Mouse (Mus musculus): ENCODE measurements around the gene Adprhl2.

Gene Adprhl2

DNA sequence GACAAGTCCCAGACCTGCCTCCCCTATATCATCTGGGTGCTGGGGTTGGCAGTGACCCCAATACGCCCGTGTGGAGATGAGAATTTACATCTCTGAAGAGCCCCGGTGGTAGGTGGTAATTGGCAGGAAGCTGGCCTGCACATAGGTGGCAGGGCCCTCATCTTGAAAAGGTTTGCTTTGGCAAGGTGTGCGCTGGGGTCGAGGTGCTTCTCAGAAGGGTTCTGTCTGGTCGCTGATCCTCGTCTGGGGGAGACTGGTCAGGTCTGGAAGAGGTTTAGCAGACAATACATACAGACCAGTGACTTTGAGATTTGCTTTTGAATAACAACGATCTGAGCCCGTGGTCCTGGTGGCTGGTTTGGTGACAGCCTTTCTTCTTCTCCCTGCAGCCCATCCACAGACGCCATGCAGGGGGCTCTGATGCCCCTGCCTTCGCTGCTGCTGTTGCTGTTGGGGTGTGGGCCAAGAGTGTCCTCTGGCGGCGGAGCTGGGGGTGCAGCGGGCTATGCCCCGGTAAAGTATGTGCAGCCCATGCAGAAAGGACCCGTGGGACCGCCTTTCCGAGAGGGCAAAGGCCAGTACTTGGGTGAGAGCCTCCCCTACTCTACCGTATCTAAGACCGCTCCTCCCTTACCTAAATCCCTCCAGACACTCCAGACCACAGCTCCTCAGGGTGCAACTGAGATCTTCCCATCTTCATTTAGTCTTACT lies 12.1 kb downstream of the Adprhl2 start:
- no peak for ATAC-seq (ENCODE audit: insufficient number of reproducible peaks, low FRiP score, low TSS enrichment)

- no peak for ATAC-seq (ENCODE audit: insufficient number of reproducible peaks, low FRiP score, low TSS enrichment)
Observed at GRCm38 (mm10) chr4:126306827-126307226, 14.7 kb downstream of the Adprhl2 start.

- ATAC-seq (ENCODE audit: insufficient number of reproducible peaks, low FRiP score, low TSS enrichment) = no peak
Observed at GRCm38 (mm10) chr4:126306058-126306457, 15.4 kb downstream of the Adprhl2 start.

- no peak for ATAC-seq (ENCODE audit: insufficient number of reproducible peaks, low FRiP score, low TSS enrichment)
Observed at GRCm38 (mm10) chr4:126305428-126305827, 16.1 kb downstream of the Adprhl2 start.

DNA sequence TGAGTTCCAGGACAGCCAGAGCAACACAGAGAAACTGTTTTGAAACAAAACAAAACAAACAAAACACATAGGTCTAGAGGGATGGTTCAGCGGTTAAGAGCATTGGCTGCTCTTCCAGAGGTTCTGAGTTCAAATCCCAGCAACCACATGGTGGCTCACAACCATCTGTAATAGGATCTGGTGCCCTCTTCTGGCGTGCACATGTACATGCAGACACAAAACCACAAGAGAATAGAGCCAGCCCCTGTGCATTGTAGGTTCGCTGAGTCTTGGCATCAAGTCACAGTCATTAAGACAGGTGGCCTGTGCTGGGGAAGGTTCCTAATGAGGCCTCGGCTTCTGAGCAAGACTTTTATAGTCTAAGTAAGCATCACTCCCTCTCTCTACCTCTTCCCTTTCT lies 17.6 kb downstream of the Adprhl2 start:
- no peak for ATAC-seq (ENCODE audit: insufficient number of reproducible peaks, low FRiP score, low TSS enrichment)

DNA sequence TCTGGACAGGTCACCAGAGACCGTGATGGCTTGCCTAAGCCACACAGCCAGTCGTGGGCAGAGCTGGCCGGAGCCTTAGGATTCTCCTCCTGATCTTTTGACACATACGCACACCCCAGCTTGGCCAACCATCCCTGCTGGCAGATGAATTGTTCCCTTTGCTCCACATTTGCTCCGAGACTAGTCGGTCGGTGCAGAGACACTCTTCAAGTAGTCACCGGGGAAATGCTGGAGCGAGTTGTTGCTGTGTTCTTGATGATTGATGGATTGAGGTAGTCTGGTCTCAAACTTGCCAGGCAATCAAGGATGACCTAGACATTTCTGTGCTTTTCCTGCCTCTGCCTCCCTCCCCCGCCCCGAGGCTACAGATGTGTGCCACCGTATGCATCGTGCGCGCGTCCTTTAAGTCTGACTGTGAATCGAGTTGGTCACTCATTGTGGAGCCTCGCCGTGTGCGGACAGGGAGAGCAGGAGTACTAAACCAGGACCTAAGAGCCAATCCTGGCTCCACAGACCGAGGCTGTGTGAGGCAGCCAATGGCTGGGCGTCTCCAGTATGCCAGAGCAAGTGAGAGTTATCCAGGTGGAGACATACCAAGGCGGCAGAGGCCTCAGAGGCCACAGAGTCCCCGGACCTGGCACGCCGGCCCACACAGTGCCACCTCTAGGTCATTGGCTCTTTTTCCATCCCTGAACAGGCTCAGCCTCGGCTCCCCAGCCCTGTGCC lies 19.8 kb downstream of the Adprhl2 start:
- peak; percentile 69 for ATAC-seq (ENCODE audit: insufficient number of reproducible peaks, low FRiP score, low TSS enrichment)

- ATAC-seq (ENCODE audit: insufficient number of reproducible peaks, low FRiP score, low TSS enrichment) = no peak
Observed at GRCm38 (mm10) chr4:126300916-126301583, 20.5 kb downstream of the Adprhl2 start.

GRCm38 (mm10) chr4:126296617-126297101 lies 24.8 kb downstream of the Adprhl2 start:
- peak; percentile 61; the same call in 1 of the 2 replicates for ATAC-seq (ENCODE audit: insufficient number of reproducible peaks, low FRiP score, low TSS enrichment)

- no peak for ATAC-seq (ENCODE audit: insufficient number of reproducible peaks, low FRiP score, low TSS enrichment)
Observed at GRCm38 (mm10) chr4:126295937-126296336, 25.6 kb downstream of the Adprhl2 start.

DNA sequence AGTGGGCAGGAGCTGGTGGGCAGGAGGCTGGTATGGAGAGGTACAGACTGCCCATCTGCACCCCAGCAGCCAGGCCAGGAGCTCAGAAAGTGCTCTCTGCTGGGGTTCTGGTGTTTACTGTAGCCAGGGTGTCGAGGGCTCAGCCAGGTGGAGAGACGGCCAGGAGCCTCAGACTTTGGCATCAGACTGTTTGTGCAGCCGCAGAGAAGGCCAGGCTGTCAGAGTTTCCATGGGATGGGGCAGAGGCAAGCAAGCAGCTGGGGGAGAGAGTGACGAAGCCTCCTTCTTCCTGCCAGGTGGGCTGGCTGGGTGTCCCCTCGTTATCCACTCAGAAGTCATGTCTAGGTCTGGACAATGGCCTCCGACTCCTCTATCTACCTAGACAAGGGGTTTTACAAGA lies 26.4 kb downstream of the Adprhl2 start:
- ATAC-seq (ENCODE audit: insufficient number of reproducible peaks, low FRiP score, low TSS enrichment) = no peak

DNA sequence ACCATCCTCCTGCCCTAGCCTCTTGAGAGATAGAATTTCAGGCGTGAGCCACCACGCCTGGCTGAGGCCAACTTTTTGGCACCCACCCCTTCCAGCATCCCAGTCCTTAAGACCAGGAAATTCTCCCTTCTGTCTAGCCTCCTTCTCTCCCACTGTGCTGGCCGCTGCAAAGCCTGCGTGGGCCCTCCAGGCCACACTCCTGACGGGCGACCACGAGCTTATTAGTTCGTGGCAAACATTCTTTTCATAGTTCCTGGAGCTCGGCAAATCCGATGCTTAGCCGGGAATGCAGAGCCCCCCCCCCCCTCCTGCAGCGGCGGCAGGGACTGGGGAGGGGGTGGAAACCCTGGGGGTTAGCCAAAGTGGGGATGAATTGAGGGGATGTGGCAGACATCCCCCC lies 30.3 kb downstream of the Adprhl2 start:
- no peak for ATAC-seq (ENCODE audit: insufficient number of reproducible peaks, low FRiP score, low TSS enrichment)

DNA sequence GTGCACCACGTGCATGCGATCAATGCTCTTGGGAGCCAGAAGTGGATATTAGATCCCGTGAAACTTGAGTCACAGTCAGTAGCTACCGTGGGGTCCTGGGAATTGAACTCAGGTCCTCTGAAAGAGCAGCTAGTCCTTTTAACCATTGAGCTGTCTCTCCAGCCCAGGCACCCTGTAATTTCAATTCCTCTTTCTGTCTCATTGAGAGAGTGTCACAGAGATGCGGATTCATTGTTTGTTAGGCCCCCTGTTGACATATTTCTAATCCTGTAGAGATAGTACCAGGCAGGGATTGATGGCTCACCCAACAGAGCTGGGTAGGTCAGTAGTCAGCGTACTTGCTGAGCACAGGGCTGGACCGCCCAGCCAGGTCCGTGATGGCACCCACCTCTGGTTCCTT lies 31.2 kb downstream of the Adprhl2 start:
- ATAC-seq (ENCODE audit: insufficient number of reproducible peaks, low FRiP score, low TSS enrichment) = no peak

- no peak for ATAC-seq (ENCODE audit: insufficient number of reproducible peaks, low FRiP score, low TSS enrichment)
Observed at GRCm38 (mm10) chr4:126288085-126288666, 33.3 kb downstream of the Adprhl2 start.

DNA sequence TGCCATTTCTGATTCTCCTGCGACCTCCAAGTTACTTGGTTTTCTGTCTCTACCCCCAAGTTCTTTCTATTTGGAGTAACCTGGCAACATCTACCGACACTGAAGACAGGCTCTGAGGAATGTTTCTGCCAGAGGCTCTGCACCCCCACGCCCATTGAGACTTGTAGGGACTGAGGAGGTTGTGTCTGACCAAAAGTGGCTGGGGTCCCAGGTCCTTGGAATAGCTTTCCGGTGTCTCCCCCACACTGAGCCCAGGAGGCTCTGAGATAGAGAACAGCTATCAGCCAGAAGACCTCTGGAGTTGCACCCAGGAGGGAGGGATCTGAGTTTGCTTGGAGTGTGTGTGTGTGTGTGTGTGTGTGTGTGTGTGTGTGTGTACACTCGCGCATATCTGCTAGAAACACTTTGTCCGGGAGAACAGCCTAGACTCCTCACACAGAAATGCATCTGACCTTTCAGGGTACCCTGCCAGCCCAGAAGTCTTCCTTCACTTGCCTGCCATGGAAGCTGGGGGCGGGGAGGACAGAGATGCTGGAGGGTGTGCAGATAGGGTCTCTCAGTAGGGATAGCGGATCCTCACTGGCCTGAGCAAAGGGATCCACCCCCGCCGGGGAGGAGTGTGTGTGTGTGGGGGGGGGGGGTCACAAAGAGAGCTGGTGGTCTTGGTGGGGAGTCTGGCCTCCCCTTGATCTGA lies 34.1 kb downstream of the Adprhl2 start:
- ATAC-seq (ENCODE audit: insufficient number of reproducible peaks, low FRiP score, low TSS enrichment) = no peak

DNA sequence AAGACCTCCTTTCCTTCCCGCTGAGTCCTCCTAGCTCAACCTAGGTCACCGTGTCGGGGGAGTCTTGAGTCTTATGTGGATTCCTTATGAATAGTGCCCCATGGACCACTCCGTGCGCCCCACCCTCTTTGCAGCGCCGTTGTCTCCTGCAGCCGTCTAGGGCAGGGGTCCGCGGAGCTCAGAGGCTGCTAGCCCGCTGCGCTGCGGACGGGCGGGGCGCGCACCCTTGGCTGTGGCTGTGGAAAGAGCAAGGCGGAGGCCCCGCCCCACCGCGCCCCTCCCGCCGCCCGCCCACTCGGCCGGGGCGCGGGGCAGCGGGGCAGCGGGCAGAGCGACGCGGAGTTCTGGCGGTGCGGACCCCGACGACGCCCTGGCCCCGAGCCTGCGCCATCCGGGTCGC lies 35.0 kb downstream of the Adprhl2 start, which contains the start of gene Col8a2:
Gene Col8a2 (plus strand): TSS at position 302 of the 400 bp plus-strand sequence.
- no peak for ATAC-seq (ENCODE audit: insufficient number of reproducible peaks, low FRiP score, low TSS enrichment)

DNA sequence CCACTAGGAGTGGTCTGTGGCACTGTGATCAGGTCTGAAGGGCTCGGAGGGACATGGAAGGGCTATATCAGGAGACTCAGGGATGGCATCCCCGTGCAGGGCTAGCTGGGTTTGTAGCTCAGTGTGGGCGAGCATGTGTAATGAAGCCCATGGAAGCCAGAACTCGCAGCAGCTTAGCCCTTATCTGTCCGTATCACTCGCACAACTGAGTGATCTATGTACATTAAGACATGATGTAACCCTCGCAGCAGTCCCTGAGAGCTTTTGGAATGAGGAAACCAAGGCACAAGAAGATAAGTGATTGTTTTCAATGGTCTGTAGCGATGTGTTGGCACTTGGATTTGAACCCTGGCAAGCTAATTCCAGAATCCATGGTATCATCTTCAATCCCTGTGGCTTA lies 37.9 kb downstream of the Adprhl2 start:
- ATAC-seq (ENCODE audit: insufficient number of reproducible peaks, low FRiP score, low TSS enrichment) = no peak

GRCm38 (mm10) chr4:126281706-126282105 lies 39.8 kb downstream of the Adprhl2 start:
- ATAC-seq (ENCODE audit: insufficient number of reproducible peaks, low FRiP score, low TSS enrichment) = no peak

GRCm38 (mm10) chr4:126278961-126279360 lies 42.5 kb downstream of the Adprhl2 start:
- no peak for ATAC-seq (ENCODE audit: insufficient number of reproducible peaks, low FRiP score, low TSS enrichment)

DNA sequence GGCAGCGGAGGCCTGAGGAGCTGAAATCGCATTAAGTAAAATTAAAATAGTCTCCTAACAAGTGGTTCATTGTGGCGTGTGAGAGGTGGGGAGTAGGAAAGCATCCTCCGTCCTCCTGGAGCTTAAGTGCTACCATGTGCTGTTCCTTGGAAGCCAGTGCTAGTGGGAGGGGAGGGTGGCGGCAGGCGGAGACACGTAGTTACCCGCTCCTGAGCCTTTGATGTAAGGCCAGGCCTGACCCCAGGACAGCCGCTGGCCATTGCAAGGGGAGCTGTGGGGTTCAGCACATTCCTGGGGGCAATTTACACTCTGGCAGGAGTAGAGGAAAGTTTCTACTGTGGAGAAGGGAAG lies 43.0 kb downstream of the Adprhl2 start:
- no peak for ATAC-seq (ENCODE audit: insufficient number of reproducible peaks, low FRiP score, low TSS enrichment)

GRCm38 (mm10) chr4:126277906-126278564 lies 43.5 kb downstream of the Adprhl2 start:
- ATAC-seq (ENCODE audit: insufficient number of reproducible peaks, low FRiP score, low TSS enrichment) = no peak
